Mouse (Mus musculus): ENCODE measurements around the gene Agbl4.

- TF ChIP-seq GATA1 (IDR thresholded peaks at IDR 0.05; ENCODE audit: borderline replicate concordance, low read length), result no peak
- no peak for TF ChIP-seq FLI1 (IDR thresholded peaks at IDR 0.05; ENCODE audit: low read length)
These were observed 1307.5 kb downstream of the Agbl4 start for GRCm38 (mm10) chr4:111704975-111705374.

Measured in megakaryocyte, embryonic 14.5 days (primary cell).